Mouse (Mus musculus): ENCODE results near the gene Amotl2. TPM values are rescaled to one million over a fixed set of nuclear protein-coding genes. Genes with fewer than 3 reads are reported as not detected.

Gene Amotl2
- polyA plus RNA-seq, 1 experiment from 2014 or later = 10.4 TPM

DNA sequence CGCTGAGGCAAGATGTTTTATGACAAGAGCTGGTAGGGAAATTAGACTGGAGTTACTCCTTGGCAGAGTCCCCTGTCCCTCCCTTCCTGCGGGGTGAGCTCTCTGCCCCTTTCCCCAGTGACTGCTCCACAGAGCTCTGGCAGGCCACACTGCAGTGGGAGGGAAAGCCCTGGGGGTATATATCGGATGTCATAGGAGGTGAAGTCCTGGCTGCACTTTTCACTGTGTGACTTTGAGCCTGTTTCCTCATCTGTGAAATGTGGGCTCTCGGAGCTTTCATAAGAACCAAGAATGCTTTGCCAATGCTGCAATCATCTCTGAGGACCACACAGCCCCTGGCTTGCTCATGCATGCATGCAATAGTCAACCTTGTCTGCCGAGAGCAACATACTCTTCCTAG, 30.3 kb downstream of the Amotl2 start:
- no peaks in the 10 kb centered on the region for H3K4me1 ChIP-seq
- no peak overlapping the region for H3K4me3 ChIP-seq
- 0 out of 2 replicates have a peak, but pooled peaks cover 3% of the 10 kb centered on the region for H3K27me3 ChIP-seq (replicated peaks)
- H3K9ac ChIP-seq = no peak overlapping the region
- no peak overlapping the region for H3K4me2 ChIP-seq
- no peaks in the 10 kb centered on the region for H3K36me3 ChIP-seq
- H3K9me3 ChIP-seq (replicated peaks) = no peaks in the 10 kb centered on the region
- no peak for ATAC-seq
- 64% methylated on average over 5 of the region's 5 CpGs for WGBS (ENCODE audit: insufficient replicate concordance)
- H3K27ac ChIP-seq = no peak overlapping the region

- Histone ChIP-seq H3K36me3 (no peaks in the 10 kb centered on the region), H3K4me3 (no peak overlapping the region), H3K4me2 (no peak overlapping the region), H3K27me3 (replicated peaks) (no peaks in the 10 kb centered on the region), H3K4me1 (no peaks in the 10 kb centered on the region), H3K27ac (no peak overlapping the region; the same call in 1 of the 2 replicates), H3K9me3 (replicated peaks) (no peaks in the 10 kb centered on the region), H3K9ac (no peak overlapping the region)
- no peak for ATAC-seq
- 34% methylated on average over 5 of the region's 5 CpGs for WGBS (ENCODE audit: insufficient replicate concordance)
Measured at GRCm38 (mm10) chr9:102747902-102748301, 31.4 kb downstream of the Amotl2 start.

GRCm38 (mm10) chr9:102749216-102749615, 32.7 kb downstream of the Amotl2 start:
- H3K27me3 ChIP-seq (replicated peaks) = no peaks in the 10 kb centered on the region
- H3K4me3 ChIP-seq = no peak overlapping the region
- WGBS (ENCODE audit: insufficient replicate concordance) = 70% methylated on average over 11 of the region's 11 CpGs
- H3K4me2 ChIP-seq = no peak overlapping the region
- H3K9me3 ChIP-seq (replicated peaks) = no peaks in the 10 kb centered on the region
- H3K4me1 ChIP-seq = no peaks in the 10 kb centered on the region
- H3K36me3 ChIP-seq = no peaks in the 10 kb centered on the region
- no peak overlapping the region for H3K9ac ChIP-seq
- H3K27ac ChIP-seq = no peak overlapping the region
- no peak for ATAC-seq

DNA sequence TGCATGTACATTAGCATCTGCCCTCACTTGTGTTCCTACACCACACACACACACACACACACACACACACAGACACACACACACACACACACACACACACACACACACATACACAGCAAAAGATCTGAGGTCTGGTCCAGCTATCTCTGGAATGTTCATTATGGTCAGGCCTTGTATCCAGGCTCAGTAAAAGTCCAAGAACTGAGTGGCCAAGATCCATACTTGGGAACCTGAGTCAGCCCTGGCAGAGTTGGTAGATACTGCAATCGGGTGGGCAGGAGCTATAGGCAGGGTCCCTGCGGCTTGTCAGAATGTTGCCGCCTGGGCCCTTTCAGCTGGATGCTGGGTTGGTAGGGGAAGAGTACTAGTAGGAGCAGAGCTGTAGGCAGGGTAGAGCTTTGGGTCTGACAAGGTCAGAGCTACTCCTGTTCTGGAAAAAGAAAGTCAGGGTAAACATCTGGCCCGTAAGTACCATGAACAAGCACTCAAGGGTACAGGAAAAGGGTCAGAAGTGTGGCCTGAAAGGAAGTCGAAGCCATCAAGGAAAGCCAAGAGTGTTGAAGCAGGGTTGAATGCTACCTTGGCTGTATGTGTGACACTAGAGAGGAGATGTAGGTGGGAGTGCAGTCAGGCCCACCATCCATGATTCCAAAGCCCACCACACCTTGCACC, 35.3 kb downstream of the Amotl2 start:
- Histone ChIP-seq H3K36me3 (no peaks in the 10 kb centered on the region), H3K27me3 (replicated peaks) (no peaks in the 10 kb centered on the region), H3K9ac (no peak overlapping the region), H3K4me3 (no peak overlapping the region), H3K4me2 (no peak overlapping the region), H3K9me3 (replicated peaks) (no peaks in the 10 kb centered on the region), H3K27ac (no peak overlapping the region), H3K4me1 (no peaks in the 10 kb centered on the region)
- no peak for ATAC-seq
- 73% methylated on average over 5 of the region's 5 CpGs for WGBS (ENCODE audit: insufficient replicate concordance)

DNA sequence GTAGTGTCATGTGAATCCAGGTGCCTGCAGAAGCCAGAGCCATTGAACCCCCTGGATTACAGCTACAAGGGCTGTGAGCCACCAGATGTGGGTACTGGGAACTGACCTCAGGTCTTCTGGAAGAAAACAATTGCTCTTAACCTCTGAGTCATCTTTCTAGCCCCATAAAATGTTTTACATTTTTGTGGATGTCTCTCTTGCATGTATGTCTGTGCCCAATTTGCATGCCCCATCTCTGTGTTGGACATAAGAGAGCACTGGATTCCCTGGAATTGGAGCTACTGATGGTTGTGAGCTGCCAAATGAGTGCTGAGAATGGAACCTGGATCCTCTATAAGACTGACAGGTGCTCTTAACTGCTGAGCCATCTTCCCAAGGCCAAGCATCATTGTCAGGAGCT, 36.8 kb downstream of the Amotl2 start:
- no peak for ATAC-seq
- no peaks in the 10 kb centered on the region for H3K9me3 ChIP-seq (replicated peaks)
- H3K4me3 ChIP-seq = no peak overlapping the region
- H3K27ac ChIP-seq = no peak overlapping the region
- no peak overlapping the region for H3K9ac ChIP-seq
- H3K4me2 ChIP-seq = no peak overlapping the region
- no peaks in the 10 kb centered on the region for H3K36me3 ChIP-seq
- no peaks in the 10 kb centered on the region for H3K27me3 ChIP-seq (replicated peaks)
- no peaks in the 10 kb centered on the region for H3K4me1 ChIP-seq

DNA sequence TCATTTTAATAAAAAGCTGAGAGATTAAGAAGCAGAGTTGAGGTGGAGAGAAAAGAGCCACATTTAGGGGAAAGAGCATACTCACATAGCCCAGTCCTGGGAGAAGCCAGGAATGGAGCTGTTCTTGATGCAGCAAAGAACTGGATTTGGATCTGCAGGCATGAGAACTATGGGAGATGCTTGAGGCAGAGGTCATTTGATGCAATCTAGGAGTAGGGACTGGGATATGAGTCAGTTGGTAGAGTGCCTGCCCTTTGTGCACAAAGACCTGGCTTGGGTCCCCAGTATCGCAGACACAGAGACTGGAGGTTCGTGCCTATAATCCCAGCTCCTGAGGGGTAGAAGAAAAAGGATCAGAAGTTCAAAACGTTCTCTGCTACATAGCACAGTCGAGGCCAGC, 38.7 kb downstream of the Amotl2 start:
- Histone ChIP-seq H3K27me3 (replicated peaks) (no peaks in the 10 kb centered on the region), H3K4me3 (no peak overlapping the region), H3K4me1 (no peaks in the 10 kb centered on the region), H3K9ac (no peak overlapping the region), H3K9me3 (replicated peaks) (no peaks in the 10 kb centered on the region), H3K36me3 (no peaks in the 10 kb centered on the region), H3K27ac (no peak overlapping the region), H3K4me2 (no peak overlapping the region)
- ATAC-seq = no peak
- WGBS (ENCODE audit: insufficient replicate concordance) = 67% methylated on average over 4 of the region's 4 CpGs

DNA sequence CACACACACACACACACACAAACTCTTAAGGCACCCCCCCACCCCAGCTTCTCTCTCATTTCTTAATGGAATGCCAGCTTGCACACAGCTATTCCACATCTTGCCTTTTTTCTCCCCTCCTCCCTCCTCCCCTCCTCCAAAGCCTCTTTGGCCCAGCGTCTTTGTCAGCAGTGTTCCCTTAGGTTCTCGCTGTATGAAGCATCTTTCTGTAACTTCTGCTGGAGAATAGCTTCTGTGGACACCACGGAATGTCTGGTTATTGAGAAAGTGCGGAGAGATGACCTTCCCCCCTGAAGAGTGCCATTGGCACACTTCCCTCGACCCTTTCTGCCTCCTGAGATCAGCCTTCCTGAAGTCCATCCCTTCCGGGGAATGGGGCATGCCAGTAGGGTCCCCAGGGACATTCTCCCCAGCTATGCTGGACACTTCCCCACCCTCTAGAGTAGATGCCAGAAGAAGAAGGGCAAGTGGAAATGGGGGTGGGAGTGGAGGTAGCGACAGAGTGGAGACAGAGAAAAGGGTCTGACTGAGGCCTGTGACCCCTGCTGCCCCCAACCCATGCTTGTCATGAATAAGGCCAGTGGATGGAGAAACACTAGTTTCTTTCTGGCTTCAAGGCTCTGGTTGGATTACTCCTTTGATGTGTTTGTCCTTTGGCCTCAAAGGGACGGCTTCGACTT, 39.3 kb downstream of the Amotl2 start:
- H3K9ac ChIP-seq = no peak overlapping the region
- WGBS (ENCODE audit: insufficient replicate concordance) = 59% methylated on average over 9 of the region's 9 CpGs
- H3K4me2 ChIP-seq = no peak overlapping the region
- no peaks in the 10 kb centered on the region for H3K9me3 ChIP-seq (replicated peaks)
- ATAC-seq = no peak
- no peak overlapping the region for H3K27ac ChIP-seq
- H3K4me1 ChIP-seq = no peaks in the 10 kb centered on the region
- no peak overlapping the region for H3K4me3 ChIP-seq
- no peaks in the 10 kb centered on the region for H3K36me3 ChIP-seq
- no peaks in the 10 kb centered on the region for H3K27me3 ChIP-seq (replicated peaks)

- no peak overlapping the region for H3K9ac ChIP-seq
- 65% methylated on average over 14 of the region's 14 CpGs for WGBS (ENCODE audit: insufficient replicate concordance)
Measured at GRCm38 (mm10) chr9:102756352-102756751, 39.9 kb downstream of the Amotl2 start.

GRCm38 (mm10) chr9:102758851-102759250, 42.4 kb downstream of the Amotl2 start:
- peak overlapping the region; percentile 55; the same call in 1 of the 2 replicates for H3K27ac ChIP-seq
- no peak for ATAC-seq
- 28% methylated on average over 1 of the region's 1 CpGs for WGBS (ENCODE audit: insufficient replicate concordance)

More at GRCm38 (mm10) chr9:102756352-102756751, 39.9 kb downstream of the Amotl2 start:
- no peak overlapping the region for H3K27ac ChIP-seq
- no peak for ATAC-seq
- H3K27me3 ChIP-seq (replicated peaks) = no peaks in the 10 kb centered on the region
- no peak overlapping the region for H3K4me3 ChIP-seq
- H3K9me3 ChIP-seq (replicated peaks) = no peaks in the 10 kb centered on the region
- no peak overlapping the region for H3K4me2 ChIP-seq
- H3K36me3 ChIP-seq = no peaks in the 10 kb centered on the region
- no peaks in the 10 kb centered on the region for H3K4me1 ChIP-seq

DNA sequence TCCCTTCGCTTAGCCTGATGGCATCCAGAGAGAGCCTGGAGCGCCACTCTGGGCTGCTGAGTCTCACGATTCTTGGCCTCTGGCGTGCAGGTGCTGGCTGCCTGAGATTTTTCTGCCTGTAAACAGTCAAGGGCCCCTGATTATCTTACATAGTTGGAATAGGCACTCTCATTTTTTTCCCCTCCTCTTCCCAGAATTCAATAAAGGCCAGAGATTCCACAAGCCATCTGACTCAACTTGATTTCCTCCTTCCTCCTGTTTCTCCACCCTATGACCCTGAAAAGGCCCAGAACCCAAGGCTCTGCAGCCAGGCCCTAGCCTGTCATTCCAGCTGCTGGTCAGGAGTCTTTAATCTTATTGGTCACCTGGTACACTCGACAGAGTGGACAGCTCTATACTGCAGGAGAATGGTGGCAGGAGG, 43.1 kb downstream of the Amotl2 start:
- Histone ChIP-seq H3K9ac (no peak overlapping the region), H3K4me3 (no peak overlapping the region), H3K4me2 (no peak overlapping the region), H3K36me3 (no peaks in the 10 kb centered on the region), H3K4me1 (no peaks in the 10 kb centered on the region), H3K27me3 (replicated peaks) (no peaks in the 10 kb centered on the region), H3K27ac (peak overlapping the region; percentile 55; the same call in 1 of the 2 replicates), H3K9me3 (replicated peaks) (no peaks in the 10 kb centered on the region)
- 51% methylated on average over 5 of the region's 5 CpGs for WGBS (ENCODE audit: insufficient replicate concordance)
- ATAC-seq = no peak

More at GRCm38 (mm10) chr9:102758851-102759250, 42.4 kb downstream of the Amotl2 start:
- H3K4me3 ChIP-seq = no peak overlapping the region
- H3K9ac ChIP-seq = no peak overlapping the region
- no peaks in the 10 kb centered on the region for H3K9me3 ChIP-seq (replicated peaks)
- H3K4me1 ChIP-seq = no peaks in the 10 kb centered on the region
- H3K36me3 ChIP-seq = no peaks in the 10 kb centered on the region
- no peak overlapping the region for H3K4me2 ChIP-seq
- no peaks in the 10 kb centered on the region for H3K27me3 ChIP-seq (replicated peaks)

GRCm38 (mm10) chr9:102761599-102761998, 45.1 kb downstream of the Amotl2 start:
- Histone ChIP-seq H3K27me3 (replicated peaks) (0 out of 2 replicates have a peak, but pooled peaks cover under 1% of the 10 kb centered on the region), H3K9ac (no peak overlapping the region), H3K4me3 (no peak overlapping the region), H3K4me2 (no peak overlapping the region), H3K9me3 (replicated peaks) (no peaks in the 10 kb centered on the region), H3K27ac (no peak overlapping the region), H3K36me3 (no peaks in the 10 kb centered on the region), H3K4me1 (no peaks in the 10 kb centered on the region)
- 64% methylated on average over 7 of the region's 7 CpGs for WGBS (ENCODE audit: insufficient replicate concordance)
- ATAC-seq = no peak

DNA sequence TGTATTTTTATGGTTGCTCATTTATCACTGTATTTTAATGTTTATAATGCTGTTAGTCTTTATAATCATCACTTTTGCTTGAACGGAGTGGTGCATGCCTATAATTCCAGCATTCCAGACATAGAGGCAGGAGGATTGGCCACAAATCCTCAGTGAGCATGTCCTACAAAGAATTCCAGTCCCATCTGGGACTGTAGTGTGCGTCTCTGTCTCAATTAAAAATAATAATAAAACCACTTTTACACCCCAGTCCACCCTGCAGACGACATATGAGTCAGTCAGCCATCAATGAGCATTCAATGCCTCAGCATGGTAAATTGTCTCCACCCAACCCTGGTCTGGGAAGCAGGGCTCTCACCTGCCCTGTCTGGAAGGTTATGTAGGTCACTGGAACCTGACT, 46.4 kb downstream of the Amotl2 start:
- H3K27ac ChIP-seq = no peak overlapping the region
- H3K36me3 ChIP-seq = no peaks in the 10 kb centered on the region
- WGBS (ENCODE audit: insufficient replicate concordance) = 62% methylated on average over 3 of the region's 3 CpGs
- H3K4me3 ChIP-seq = no peak overlapping the region
- H3K27me3 ChIP-seq (replicated peaks) = peaks cover 9% of the 10 kb centered on the region; the same call in 1 of the 2 replicates
- H3K4me2 ChIP-seq = no peak overlapping the region
- ATAC-seq = no peak
- H3K9me3 ChIP-seq (replicated peaks) = no peaks in the 10 kb centered on the region
- H3K9ac ChIP-seq = no peak overlapping the region
- no peaks in the 10 kb centered on the region for H3K4me1 ChIP-seq

Measured in liver, embryonic 12.5 days (tissue).